19 mouse cellular contexts compared by ENCODE assay signal in genomic region chr9:88367322-88367721, GRCm38 (mm10).
"Had no signal": no experiment of that assay in that cellular context is flagged by ENCODE, and none has a peak within 500 bp of the region (broad histone marks: within the 10 kb centered on the region; RNA-seq: fewer than 3 reads in every experiment).

No protein-coding gene starts in this region.

- ATAC-seq: midbrain, embryonic 16.5 days had no signal

- H3K36me3 ChIP-seq: midbrain, embryonic 10.5 days; midbrain, embryonic 12.5 days; neural tube, embryonic 13.5 days; stomach, embryonic 15.5 days had no signal

- H3K4me2 ChIP-seq: lung, embryonic 14.5 days; midbrain, embryonic 12.5 days; neural tube, embryonic 13.5 days; neural tube, embryonic 15.5 days; stomach, embryonic 15.5 days had no signal

- H3K4me3 ChIP-seq: midbrain, embryonic 10.5 days; midbrain, embryonic 12.5 days; myocyte; neural tube, embryonic 13.5 days; neural tube, embryonic 15.5 days; stomach, embryonic 15.5 days had no signal

- H3K9ac ChIP-seq: lung, embryonic 14.5 days; midbrain, embryonic 12.5 days; neural tube, embryonic 13.5 days; neural tube, embryonic 15.5 days; stomach, embryonic 15.5 days had no signal

- DNase-seq: lung, adult 18-20 months; lung, embryonic 14.5 days; lung, postnatal 10 days; lung, postnatal 4 days; midbrain, embryonic 14.5 days; retina, postnatal 1 day; right cerebral cortex, adult 18-20 months; right cerebral cortex, postnatal 14 days; thymus, adult 2 months; thymus, postnatal 25 days; thymus, postnatal 4 days had no signal

- H3K27ac ChIP-seq: midbrain, embryonic 10.5 days; midbrain, embryonic 12.5 days; neural tube, embryonic 13.5 days; neural tube, embryonic 15.5 days; stomach, embryonic 15.5 days; stomach, postnatal 0 days had no signal

- H3K9me3 ChIP-seq: midbrain, embryonic 10.5 days; midbrain, embryonic 12.5 days; neural tube, embryonic 13.5 days; neural tube, embryonic 15.5 days; stomach, embryonic 15.5 days had no signal

- H3K27me3 ChIP-seq: midbrain, embryonic 12.5 days; neural tube, embryonic 13.5 days; neural tube, embryonic 15.5 days; stomach, embryonic 15.5 days had no signal

- H3K4me1 ChIP-seq: stomach, embryonic 15.5 days had no signal
